Mouse (Mus musculus) right cerebral cortex, postnatal 25 days (tissue): ENCODE data around the gene Kcna5.
A peak's percentile ranks its signal among the peaks of the same experiment; 100 is the strongest.

ENCODE experiments used
- DNase-seq: peaks from one replicate; pipeline ENCODE4 v3.0.0; 2022

Kcna5 gene

DNA sequence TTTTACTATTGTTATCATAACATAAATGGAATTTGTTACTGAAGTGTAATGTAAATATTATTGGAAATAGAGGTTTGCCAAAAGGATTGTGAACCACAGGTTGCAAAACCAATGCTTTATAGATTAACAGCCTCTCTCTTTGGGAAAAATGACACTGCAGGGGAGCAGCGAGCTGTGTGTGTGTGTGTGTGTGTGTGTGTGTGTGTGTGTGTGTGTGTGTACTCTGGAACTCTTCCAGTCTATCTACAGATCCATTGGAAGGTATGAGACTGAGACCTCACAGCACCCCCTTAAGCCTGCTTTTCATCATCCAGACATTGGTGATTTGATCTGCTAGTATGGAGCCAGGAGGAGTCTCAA, 679 bp upstream of the Kcna5 start:
- no peak for DNase-seq

DNA sequence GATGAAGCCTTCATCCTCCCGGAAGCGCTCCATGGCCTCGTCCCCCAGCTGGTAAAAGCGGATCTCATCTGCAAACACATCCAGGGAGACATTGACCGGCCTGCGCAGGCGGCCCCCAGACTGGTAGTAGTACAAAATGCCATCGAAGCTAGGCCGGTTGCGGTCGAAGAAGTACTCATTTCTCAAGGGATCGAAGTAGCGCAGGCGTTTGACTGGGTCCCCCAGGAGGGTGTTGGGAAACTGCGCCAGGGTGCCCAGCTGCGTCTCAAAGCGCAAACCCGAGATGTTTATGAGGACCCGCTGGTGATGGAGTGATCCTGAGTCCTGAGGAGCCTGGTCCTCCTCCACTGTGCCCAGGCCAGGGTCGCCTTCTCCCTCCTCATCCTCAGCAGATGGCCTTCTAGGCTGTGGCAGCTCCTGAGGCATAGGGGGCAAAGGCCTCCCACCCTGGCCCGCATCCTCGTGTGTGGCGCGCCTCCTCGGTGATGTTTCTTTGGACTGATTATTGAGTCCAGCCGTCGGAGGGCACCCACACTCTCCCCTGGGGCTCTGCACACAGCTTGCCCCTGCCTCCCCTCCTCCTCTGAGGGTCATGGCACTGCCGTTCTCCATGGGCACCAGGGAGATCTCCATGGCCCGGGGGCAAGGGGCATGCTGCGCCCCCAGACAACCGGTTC, 543 bp downstream of the Kcna5 start:
- DNase-seq, result no peak

DNA sequence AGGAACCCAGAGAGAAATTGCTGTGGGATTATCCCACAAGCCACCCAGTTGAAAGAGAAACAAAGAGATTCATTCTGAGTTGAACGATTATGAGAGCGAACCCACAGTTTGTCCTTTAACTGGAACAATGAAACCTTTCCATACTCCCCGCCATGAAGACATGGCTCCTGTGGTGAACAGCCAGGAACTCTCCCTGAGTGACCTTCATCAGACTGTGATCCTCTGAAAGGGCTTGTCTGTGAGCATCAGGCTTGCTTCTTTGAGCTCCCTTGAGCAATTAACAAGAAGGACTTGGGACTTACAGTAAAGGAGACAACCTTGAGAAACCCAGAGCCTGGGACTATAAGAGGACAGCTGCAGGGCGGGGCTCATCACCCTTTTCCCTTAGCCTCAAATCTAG, 3.9 kb downstream of the Kcna5 start:
- no peak for DNase-seq

DNA sequence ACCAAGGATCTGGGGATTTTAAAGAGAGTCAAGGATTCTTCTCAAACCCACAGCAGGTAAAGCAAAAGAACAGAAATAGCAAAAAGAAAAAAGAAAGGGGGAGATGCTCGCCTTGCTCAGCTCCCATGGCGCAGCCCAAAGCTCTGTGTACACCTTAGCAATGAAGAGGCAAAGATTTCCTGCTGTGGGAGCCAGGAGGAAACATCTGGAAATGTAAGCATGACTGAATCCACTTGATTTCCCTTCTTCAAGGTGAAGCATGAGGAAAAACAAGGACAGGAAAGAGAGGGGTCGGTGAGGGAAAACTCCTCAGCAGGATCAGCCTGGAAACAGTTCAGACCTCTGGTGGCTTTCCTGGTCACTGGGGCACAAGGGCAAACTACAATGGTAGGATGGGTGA, 5.2 kb downstream of the Kcna5 start:
- DNase-seq, result no peak

DNA sequence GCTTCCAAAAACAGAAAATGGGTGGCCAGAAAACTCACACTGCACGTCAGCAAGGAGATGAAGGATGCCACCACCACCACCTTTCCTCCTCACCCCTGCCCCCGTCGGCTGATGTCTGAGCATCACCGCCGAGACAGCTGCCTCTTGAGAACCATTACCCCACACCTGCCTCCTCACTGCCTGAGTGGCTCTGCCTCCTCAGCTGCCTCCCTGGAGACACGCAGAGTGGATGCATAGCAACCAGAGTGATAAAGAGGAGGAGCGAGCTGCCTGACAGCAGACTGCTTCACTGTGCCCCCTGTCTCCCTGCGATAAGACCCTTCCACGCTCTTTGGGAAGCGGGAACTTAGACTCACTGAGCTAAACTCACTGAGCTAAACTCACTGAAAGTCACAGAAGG, 20.5 kb downstream of the Kcna5 start:
- peak; percentile 38 for DNase-seq

DNA sequence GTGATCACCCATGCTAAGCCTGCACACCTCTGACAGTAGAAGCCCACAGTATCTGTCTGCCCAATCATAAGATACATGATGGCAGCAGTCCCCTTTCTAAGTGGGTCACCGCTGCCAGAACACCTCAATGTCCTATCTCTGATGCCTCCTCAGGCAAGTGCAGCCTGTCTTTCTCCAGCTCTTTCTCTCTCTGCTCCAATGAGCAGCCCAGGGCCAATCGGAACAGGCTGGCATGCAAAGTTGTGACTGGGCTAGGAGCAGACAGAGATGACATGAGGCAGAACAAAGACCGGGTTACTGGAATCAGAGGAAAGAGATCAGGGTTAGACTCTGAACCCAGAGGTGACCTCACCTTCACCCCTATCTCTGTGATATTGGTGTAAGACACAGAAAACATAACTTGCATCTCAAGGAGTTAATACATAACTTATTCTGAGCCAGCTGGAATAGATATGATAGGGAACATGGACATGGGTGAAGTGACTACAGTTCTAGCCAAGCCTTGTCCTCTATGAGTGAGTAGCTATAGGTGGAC, 21.4 kb downstream of the Kcna5 start:
- DNase-seq, result no peak

DNA sequence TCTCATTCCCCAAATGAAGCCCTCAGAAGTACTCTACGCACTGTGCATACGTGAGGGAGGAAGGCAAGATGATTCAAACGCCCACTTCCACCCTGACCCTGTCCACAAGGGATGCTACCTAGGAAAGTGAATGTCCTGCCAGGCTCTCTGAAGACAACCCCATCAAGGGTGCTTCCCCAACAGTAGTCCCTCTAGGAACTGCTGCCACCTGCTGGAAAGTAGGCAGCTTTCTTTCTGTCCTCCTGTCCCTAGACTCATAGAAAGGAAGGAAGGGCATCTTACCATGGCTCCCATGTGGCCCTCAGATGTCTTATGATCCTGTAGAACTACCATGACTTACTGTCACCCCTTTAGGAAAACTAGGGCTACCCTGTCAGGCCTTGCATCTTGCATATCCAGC, 22.1 kb downstream of the Kcna5 start:
- DNase-seq, result no peak

DNA sequence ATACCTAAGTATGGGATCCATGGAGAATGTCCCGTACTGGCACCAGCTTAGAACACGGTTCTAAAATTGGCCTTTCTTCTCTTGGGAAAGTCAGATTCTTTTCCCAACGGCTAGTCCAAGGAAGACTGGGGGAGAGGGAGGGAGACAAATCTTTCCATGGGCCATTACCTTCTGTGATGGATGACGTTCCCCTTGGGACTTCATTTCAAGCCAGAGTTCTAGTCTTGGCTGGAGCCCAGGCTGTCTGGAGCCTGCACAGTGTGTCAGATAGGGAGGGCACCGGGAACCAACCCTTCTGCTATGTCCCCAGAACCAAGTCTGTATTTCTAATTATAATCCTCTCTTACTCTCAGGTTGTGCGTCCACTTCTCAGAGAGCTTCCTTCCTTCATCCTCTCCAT, 26.5 kb downstream of the Kcna5 start:
- DNase-seq, result no peak

DNA sequence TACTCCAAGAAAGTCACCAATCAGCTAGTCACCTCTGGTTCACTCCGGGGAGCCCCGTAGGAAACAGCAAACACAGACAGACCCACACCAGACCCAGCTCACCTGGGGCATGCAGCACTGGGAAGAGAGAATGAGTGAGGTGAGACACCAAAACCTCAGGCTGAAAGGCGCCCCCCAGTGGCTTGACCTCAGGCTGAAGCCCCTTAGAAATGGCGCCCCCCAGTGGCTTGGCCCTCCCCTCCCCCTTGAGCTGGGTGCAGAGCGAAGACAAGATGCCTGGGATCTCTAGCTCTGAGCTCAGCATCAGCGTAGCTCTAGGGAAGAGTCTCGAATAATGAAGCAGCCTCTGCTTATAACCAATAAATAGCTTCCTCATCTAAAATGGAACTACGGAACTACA, 31.3 kb downstream of the Kcna5 start:
- DNase-seq, result no peak

DNA sequence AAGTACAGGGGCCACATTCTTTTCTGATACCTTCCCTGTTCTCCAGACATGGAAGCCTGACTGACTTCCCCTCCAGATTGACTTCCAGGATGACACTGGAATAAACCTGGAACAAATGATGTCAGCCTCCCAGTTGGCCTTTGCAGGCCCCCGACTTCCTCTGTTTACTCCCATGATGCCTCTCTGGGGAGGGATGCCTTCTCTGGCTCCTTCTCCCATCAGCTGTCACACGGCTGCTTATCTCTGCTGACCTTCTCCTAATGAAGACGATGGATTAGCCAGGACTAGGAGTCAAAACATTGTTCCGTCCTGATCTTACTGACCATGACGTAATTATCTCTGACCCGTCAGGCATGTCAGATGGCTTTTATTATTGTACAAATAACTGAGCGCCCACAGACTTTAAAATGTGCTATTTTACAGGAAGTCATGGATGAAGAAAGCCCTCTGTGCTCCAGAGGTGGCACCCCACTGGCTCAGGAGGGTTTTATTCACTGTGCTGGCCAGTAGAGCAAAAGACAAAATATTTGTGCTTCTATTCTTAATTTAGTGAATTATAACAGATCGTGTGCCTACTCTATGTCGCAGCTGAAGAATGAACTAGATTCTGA, 32.4 kb downstream of the Kcna5 start:
- no peak for DNase-seq

DNA sequence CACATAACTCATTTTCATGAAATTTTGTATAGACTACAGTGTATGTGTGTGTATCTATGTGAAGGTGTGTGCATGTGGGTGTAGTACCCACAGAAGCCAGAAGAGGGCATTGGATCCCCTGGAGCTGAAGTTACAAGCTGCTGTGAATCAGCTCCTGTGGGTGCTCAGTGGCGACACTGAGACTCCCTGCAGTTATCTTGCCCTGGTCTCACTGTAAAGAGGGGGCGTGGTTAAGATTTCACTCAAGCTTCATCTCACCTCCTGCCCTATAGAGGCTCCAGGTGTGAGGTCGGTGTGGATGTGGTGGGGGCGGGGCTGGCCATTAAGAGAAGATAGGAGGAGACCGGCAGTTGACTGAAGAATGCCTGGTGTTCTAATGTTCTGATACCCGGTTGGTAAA, 34.2 kb downstream of the Kcna5 start:
- DNase-seq, result no peak

DNA sequence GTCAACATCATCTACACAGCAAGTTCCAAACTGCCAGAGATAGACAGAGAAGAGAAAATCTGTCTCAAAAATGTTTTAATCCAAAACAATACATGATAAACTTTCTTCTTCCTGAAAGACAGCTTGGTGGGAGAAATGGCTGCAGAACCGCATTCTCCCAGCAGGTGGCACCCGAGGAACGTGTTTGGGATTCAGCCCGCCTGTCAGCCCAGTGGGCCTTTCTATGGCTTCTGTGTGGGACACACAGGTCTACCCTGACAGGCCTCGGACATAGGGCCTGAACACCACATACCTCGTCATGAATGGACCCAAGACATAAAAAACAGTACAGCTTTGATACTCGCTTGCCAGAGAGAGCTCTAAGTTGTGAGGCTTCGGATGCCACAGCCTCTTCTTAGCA, 35.1 kb downstream of the Kcna5 start:
- DNase-seq, result peak; percentile 70

DNA sequence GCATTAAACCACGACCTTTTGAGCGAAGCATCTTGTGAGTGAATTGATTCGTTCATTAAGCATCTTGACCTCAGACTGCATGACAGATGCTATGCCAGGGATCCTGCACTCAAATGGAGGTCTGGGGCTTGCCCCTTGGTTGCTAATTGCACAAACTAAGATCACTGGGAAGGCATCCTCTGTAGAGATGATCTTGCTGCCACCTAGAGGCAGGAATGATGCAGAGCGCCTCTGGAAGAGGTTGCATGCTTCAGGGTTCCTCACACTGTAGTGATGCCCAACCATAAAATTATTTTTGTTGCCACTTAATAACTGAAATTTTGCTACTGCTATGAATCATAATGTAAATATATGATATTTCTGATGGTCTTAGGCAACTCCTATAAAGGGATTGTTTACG, 37.3 kb downstream of the Kcna5 start:
- DNase-seq, result peak; percentile 35

DNA sequence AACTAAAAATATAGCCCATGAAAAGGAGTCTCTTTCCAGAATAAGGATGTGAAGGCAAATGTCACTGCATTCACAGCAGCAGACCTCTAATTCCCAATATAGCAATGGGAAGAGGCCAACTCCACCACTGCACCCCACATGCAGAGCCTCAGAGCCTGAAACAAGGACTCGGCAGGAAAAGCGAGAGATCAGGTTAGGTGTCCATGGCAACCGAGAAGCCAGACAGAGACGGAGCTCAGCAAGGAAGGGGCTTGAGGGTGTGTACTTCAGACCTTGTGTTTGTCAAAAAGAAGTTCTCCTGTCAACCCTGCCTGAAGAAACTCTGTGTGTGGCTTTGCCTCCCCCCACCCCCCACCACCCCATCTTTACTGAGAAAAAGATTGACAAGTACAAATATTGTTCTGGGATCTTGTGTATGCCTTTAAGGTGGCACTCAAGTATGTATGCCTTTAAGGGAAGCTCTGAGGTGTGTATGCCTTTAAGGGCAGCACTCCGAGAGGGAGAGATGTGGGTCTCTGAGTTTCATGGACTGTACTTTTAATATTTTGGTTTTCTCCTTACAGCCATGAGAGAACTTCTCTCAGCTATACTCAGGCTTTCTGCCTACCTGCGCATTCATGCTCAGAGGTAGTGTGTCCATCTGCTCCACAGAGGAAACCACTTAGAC, 37.9 kb downstream of the Kcna5 start:
- DNase-seq, result no peak

DNA sequence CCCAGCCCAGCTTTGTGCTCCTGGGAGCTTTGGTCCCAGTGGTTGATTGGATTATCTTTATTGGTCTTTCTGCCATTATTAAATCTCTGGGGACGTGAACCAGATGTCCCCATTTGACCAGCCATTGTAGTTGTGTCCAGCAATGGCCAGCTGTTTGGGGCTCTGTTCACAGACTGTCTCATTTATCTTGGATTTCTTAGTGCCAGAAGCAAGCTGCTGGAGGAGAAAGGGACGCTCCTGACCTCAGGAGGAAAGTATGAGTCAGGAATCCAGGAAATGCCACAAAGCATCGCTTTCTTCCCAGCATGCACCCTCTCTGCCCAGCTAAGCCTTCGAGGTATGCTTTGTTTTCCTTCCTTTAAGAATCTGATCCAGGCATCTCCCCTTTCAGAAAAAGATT, 48.1 kb downstream of the Kcna5 start:
- no peak for DNase-seq

DNA sequence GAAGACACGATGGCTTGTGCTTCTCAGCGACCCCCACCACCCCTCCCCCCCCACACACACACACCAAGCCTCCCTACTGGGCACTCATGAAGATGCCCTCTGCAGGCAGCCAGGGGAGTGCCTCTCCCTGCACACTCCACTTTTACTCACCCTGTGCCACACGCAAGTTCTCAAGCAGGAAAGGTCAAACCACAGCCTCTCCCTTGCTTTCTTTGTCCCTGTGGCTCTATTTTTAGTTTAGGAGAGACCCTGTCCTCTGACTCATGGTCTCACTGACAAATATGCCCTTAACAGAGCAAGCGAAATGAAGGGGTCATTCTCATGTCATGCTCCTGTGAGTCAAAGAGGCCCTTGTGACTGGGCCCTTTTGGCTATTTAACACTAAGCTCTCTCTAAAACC, 50.3 kb downstream of the Kcna5 start:
- DNase-seq, result no peak

DNA sequence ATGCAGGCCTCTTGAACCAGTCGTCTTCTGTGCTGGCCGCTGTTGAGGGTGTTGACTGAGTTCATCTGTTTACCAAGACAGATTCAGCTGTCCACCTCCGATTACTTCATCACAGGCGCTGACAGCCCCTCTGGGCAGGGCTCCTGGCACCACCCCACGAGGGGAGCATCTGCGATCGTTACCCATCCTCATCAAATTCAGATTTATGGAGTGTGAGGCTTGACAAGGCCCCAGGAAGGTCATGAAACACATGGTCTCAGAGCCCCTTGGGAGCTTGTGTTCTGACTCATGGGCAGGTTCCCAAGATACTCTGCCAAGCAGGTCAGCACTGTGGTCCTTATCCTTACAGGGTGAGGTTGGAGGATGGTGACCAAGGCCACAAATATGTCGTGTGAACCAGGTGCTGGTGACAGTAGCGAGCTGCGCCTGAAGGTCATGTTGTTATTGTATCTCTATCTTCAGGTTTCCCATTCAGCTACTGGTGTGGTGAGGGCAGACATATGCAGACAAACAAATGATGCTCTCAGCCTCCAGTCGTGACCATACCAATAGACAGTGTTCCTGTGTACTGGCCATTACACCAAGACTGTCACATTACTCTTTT, 51.8 kb downstream of the Kcna5 start:
- DNase-seq, result no peak
